Mouse (Mus musculus) adrenal gland, postnatal 10 days (tissue): ENCODE data around the gene Rab3il1. TPM values are rescaled to one million over a fixed set of nuclear protein-coding genes. Genes with fewer than 3 reads are reported as not detected.

Source experiments
- total RNA-seq, 2 experiments: library from RNA; stranded (reverse); gene quantifications; 2 replicates each; pipeline ENCODE4 v1.2.3; 2021

Rab3il1 gene
- total RNA-seq, 2 experiments from 2014 or later, result 10.0 to 15.0 TPM

Other genes starting within 250 kb of the Rab3il1 start
- not detected for gene Scgb2a2, start 154.1 kb upstream of the Rab3il1 start, total RNA-seq
- 10 to 100 TPM; 25.4 to 42.4 TPM for gene Incenp, start 102.1 kb upstream of the Rab3il1 start, total RNA-seq
- 1,000 to 10,000 TPM; 2,032 to 2,040 TPM for gene Fth1, start 21.1 kb upstream of the Rab3il1 start, total RNA-seq
- gene Best1, start within 50 bp of the Rab3il1 start, total RNA-seq, result under 1 TPM; 0.39 to 0.45 TPM
- 10 to 100 TPM; 11.1 to 14.7 TPM for gene Fads3, start 39.9 kb downstream of the Rab3il1 start, total RNA-seq
- gene Fads2, start 100.1 kb downstream of the Rab3il1 start, total RNA-seq, result 100 to 1,000 TPM; 344 to 595 TPM
- gene Fads1, start 181.2 kb downstream of the Rab3il1 start, total RNA-seq, result 100 to 1,000 TPM; 177 to 270 TPM
- gene Tmem258, start 202.3 kb downstream of the Rab3il1 start, total RNA-seq, result 100 to 1,000 TPM; 166 to 181 TPM
- 10 to 100 TPM; 20.7 to 21.9 TPM for gene Fen1, start 202.5 kb downstream of the Rab3il1 start, total RNA-seq
- 1 to 10 TPM; 4.9 to 6.4 TPM for gene Myrf, start 239.1 kb downstream of the Rab3il1 start, total RNA-seq